In genomic region chr12:74238056-74238455, GRCm38 (mm10) we compare ENCODE assay signal across 14 mouse cellular contexts.
DNase-seq lines count a peak whose midpoint lies in the region; ATAC-seq and TF ChIP-seq lines count a peak whose summit lies in the region.
"Had no signal": no experiment of that assay in that cellular context is flagged by ENCODE, and none has a peak within 500 bp of the region (broad histone marks: within the 10 kb centered on the region; RNA-seq: fewer than 3 reads in every experiment).

No protein-coding gene starts in this region.

- peak; percentile 6 for DNase-seq in gastrocnemius, postnatal 10 days
- no peak for DNase-seq in gastrocnemius, adult 18-20 months (ENCODE audit: low spot score)
- DNase-seq in cerebellum, adult 2 months, result peak; percentile 30 to 58
- DNase-seq in layer of hippocampus, adult 11-12 months (ENCODE audit: low spot score), result peak; percentile 78
- peak; percentile 62 to 65 for DNase-seq in left cerebral cortex, postnatal 14 days (ENCODE audit: low spot score in 2 of 2)
- DNase-seq in heart, postnatal 25 days (ENCODE audit: low spot score), result no peak
- no peak for DNase-seq in c-Kit-positive CD71-positive TER-119-positive erythroid progenitor cells, embryonic 14.5 days (ENCODE audit: low spot score)
- DNase-seq: adrenal gland, postnatal 10 days; B cell, adult 2 months; gastrocnemius, postnatal 36 days; kidney, adult 11 months had no signal

- ATAC-seq in midbrain, embryonic 13.5 days, result no peak

- H3K4me3 ChIP-seq in cerebellum, adult 2 months (replicated peaks; ENCODE audit: insufficient read depth, low read depth, low read length), result no peak overlapping the region
- H3K4me3 ChIP-seq in midbrain, embryonic 13.5 days (replicated peaks), result no peak overlapping the region
- H3K4me3 ChIP-seq: erythroblast, embryonic 14.5 days; neural tube, embryonic 12.5 days had no signal

- H3K36me3 ChIP-seq in midbrain, embryonic 13.5 days, result peaks cover 6% of the 10 kb centered on the region; the same call in 1 of the 2 replicates
- H3K36me3 ChIP-seq: neural tube, embryonic 12.5 days had no signal

- H3K27me3 ChIP-seq in cerebellum, adult 2 months (ENCODE audit: control insufficient read depth, insufficient read depth, low read length), result no peaks in the 10 kb centered on the region; the same call in 1 of the 2 replicates
- no peaks in the 10 kb centered on the region for H3K27me3 ChIP-seq in midbrain, embryonic 13.5 days
- H3K27me3 ChIP-seq: neural tube, embryonic 12.5 days had no signal

- no peak for TF ChIP-seq CTCF in cerebellum, adult 2 months (IDR thresholded peaks at IDR 0.05; ENCODE audit: borderline replicate concordance, insufficient read depth, low read depth, low read length)

- H3K4me2 ChIP-seq in midbrain, embryonic 13.5 days (replicated peaks), result no peak overlapping the region
- H3K4me2 ChIP-seq: neural tube, embryonic 12.5 days had no signal

- H3K27ac ChIP-seq in cerebellum, adult 2 months (ENCODE audit: insufficient read depth, low read length), result no peak overlapping the region
- H3K27ac ChIP-seq in midbrain, embryonic 13.5 days, result no peak overlapping the region
- H3K27ac ChIP-seq: neural tube, embryonic 12.5 days had no signal

- no peak overlapping the region for H3K9ac ChIP-seq in midbrain, embryonic 13.5 days (replicated peaks)
- H3K9ac ChIP-seq: neural tube, embryonic 12.5 days had no signal

- H3K9me3 ChIP-seq in midbrain, embryonic 13.5 days, result no peaks in the 10 kb centered on the region
- H3K9me3 ChIP-seq: neural tube, embryonic 12.5 days had no signal

- TF ChIP-seq POLR2A in cerebellum, adult 2 months (IDR thresholded peaks at IDR 0.05; ENCODE audit: borderline replicate concordance, insufficient read depth, low read length), result no peak

- peaks cover 5% of the 10 kb centered on the region for H3K4me1 ChIP-seq in cerebellum, adult 2 months (ENCODE audit: control insufficient read depth, insufficient read depth, low read length)
- H3K4me1 ChIP-seq in midbrain, embryonic 13.5 days (replicated peaks), result no peaks in the 10 kb centered on the region
- H3K4me1 ChIP-seq: neural tube, embryonic 12.5 days had no signal

- intact Hi-C loops in left cerebral cortex, postnatal 14 days (cut with DNase I), result no loop called here
- intact Hi-C loops in heart, postnatal 25 days (cut with DNase I), result no loop called here

- 54% methylated on average over 7 of the region's 7 CpGs for WGBS in cerebellum, adult 2 months
- 73% methylated on average over 7 of the region's 7 CpGs for WGBS in midbrain, embryonic 13.5 days

Comparison
In these comparisons a context has a peak if more than half of its experiments do, and no peak if none do; other contexts are left out.
1. DNase-seq: peak in gastrocnemius, postnatal 10 days (single experiment), cerebellum, adult 2 months (2 of 2), layer of hippocampus, adult 11-12 months (single experiment) and left cerebral cortex, postnatal 14 days (2 of 2); none in gastrocnemius, adult 18-20 months (single experiment), heart, postnatal 25 days (single experiment) and c-Kit-positive CD71-positive TER-119-positive erythroid progenitor cells, embryonic 14.5 days (single experiment).